In genomic region chr1:74092242-74092641, GRCm38 (mm10) we compare ENCODE assay signal across 9 mouse cellular contexts. TPM values are rescaled to one million over a fixed set of nuclear protein-coding genes. Genes with fewer than 3 reads are reported as not detected.
A peak's percentile ranks its signal among the peaks of the same experiment; 100 is the strongest.
DNase-seq lines count a peak whose midpoint lies in the region; ATAC-seq and TF ChIP-seq lines count a peak whose summit lies in the region.
"Had no signal": no experiment of that assay in that cellular context is flagged by ENCODE, and none has a peak within 500 bp of the region (broad histone marks: within the 10 kb centered on the region; RNA-seq: fewer than 3 reads in every experiment).

No protein-coding gene starts in this region.

- H3K36me3 ChIP-seq in forebrain, embryonic 14.5 days (ENCODE audit: control insufficient read depth, insufficient read depth, low read length), result no peaks in the 10 kb centered on the region
- H3K36me3 ChIP-seq in forebrain, embryonic 15.5 days, result no peaks in the 10 kb centered on the region
- H3K36me3 ChIP-seq in heart, adult 2 months (ENCODE audit: control insufficient read depth, insufficient read depth, low read length), result no peaks in the 10 kb centered on the region
- H3K36me3 ChIP-seq in limb, embryonic 14.5 days (ENCODE audit: control insufficient read depth, insufficient read depth, low read length), result no peaks in the 10 kb centered on the region

- no peak for TF ChIP-seq POLR2A in heart, adult 2 months (IDR thresholded peaks at IDR 0.05; ENCODE audit: insufficient read depth, low read depth, low read length)
- no peak for TF ChIP-seq POLR2A in limb, embryonic 14.5 days (IDR thresholded peaks at IDR 0.05; ENCODE audit: borderline replicate concordance, extremely low read depth, insufficient read depth, insufficient read length)

- H3K27ac ChIP-seq in forebrain, embryonic 14.5 days (ENCODE audit: low read depth, low read length), result no peak overlapping the region
- H3K27ac ChIP-seq in forebrain, embryonic 15.5 days (replicated peaks), result no peak overlapping the region
- H3K27ac ChIP-seq in heart, adult 2 months, result peak overlapping the region; percentile 15; the same call in 1 of the 2 replicates
- peak overlapping the region; percentile 96 for H3K27ac ChIP-seq in limb, embryonic 14.5 days (replicated peaks; ENCODE audit: low read depth, low read length)
- H3K27ac ChIP-seq: macrophage had no signal

- H3K79me2 ChIP-seq in heart, adult 2 months (replicated peaks; ENCODE audit: control insufficient read depth, insufficient read depth, low read length), result no peaks in the 10 kb centered on the region

- H3K4me2 ChIP-seq in forebrain, embryonic 14.5 days (ENCODE audit: low read length), result no peak overlapping the region
- no peak overlapping the region for H3K4me2 ChIP-seq in forebrain, embryonic 15.5 days (replicated peaks)
- H3K4me2 ChIP-seq in limb, embryonic 14.5 days (replicated peaks; ENCODE audit: low read depth, low read length, severe bottlenecking), result peak overlapping the region; percentile 75; the same call in 1 of the 2 replicates

- 61% methylated on average over 10 of the region's 10 CpGs for WGBS in forebrain, embryonic 14.5 days
- 65% methylated on average over 10 of the region's 10 CpGs for WGBS in forebrain, embryonic 15.5 days
- 46% methylated on average over 10 of the region's 10 CpGs for WGBS in heart, adult 2 months
- 34% methylated on average over 10 of the region's 10 CpGs for WGBS in limb, embryonic 14.5 days

- peak; percentile 29; the same call in 1 of the 2 replicates for ATAC-seq in forebrain, embryonic 14.5 days
- no peak for ATAC-seq in forebrain, embryonic 15.5 days (replicated peaks)
- ATAC-seq in limb, embryonic 14.5 days (ENCODE audit: low FRiP score, low read depth), result peak; percentile 13

- H3K4me1 ChIP-seq in forebrain, embryonic 14.5 days (ENCODE audit: control insufficient read depth, insufficient read depth, low read length), result peaks cover 9% of the 10 kb centered on the region
- peaks cover 21% of the 10 kb centered on the region for H3K4me1 ChIP-seq in forebrain, embryonic 15.5 days
- peaks cover 10% of the 10 kb centered on the region for H3K4me1 ChIP-seq in heart, adult 2 months (ENCODE audit: control insufficient read depth, insufficient read depth, low read length)
- H3K4me1 ChIP-seq in limb, embryonic 14.5 days (ENCODE audit: control insufficient read depth, insufficient read depth, low read length), result peaks cover 62% of the 10 kb centered on the region

- no peak overlapping the region for H3K4me3 ChIP-seq in forebrain, embryonic 14.5 days (ENCODE audit: low read depth, low read length)
- no peak overlapping the region for H3K4me3 ChIP-seq in forebrain, embryonic 15.5 days
- H3K4me3 ChIP-seq in heart, adult 2 months, result no peak overlapping the region
- H3K4me3 ChIP-seq in limb, embryonic 14.5 days (replicated peaks; ENCODE audit: low read length), result no peak overlapping the region

- no peak for TF ChIP-seq EP300 in heart, adult 2 months (IDR thresholded peaks at IDR 0.05; ENCODE audit: insufficient read depth, low read depth, low read length)

- no peak for TF ChIP-seq CTCF in heart, adult 2 months (IDR thresholded peaks at IDR 0.05)

- H3K27me3 ChIP-seq in forebrain, embryonic 14.5 days (replicated peaks; ENCODE audit: control insufficient read depth, insufficient read depth, low read length), result 0 out of 2 replicates have a peak, but pooled peaks cover 4% of the 10 kb centered on the region
- no peaks in the 10 kb centered on the region for H3K27me3 ChIP-seq in forebrain, embryonic 15.5 days
- H3K27me3 ChIP-seq in heart, adult 2 months (ENCODE audit: control insufficient read depth, insufficient read depth, low read length), result no peaks in the 10 kb centered on the region
- H3K27me3 ChIP-seq in limb, embryonic 14.5 days (ENCODE audit: control insufficient read depth, insufficient read depth, low read length), result peaks cover 5% of the 10 kb centered on the region; the same call in 1 of the 2 replicates

- no peak overlapping the region for H3K9ac ChIP-seq in forebrain, embryonic 14.5 days (ENCODE audit: low read length)
- H3K9ac ChIP-seq in forebrain, embryonic 15.5 days (replicated peaks), result no peak overlapping the region
- no peak overlapping the region for H3K9ac ChIP-seq in heart, adult 2 months (ENCODE audit: low read depth, low read length)
- H3K9ac ChIP-seq in limb, embryonic 14.5 days (ENCODE audit: low read depth, low read length, severe bottlenecking), result no peak overlapping the region

- DNase-seq in forebrain, embryonic 14.5 days (ENCODE audit: low spot score), result no peak
- DNase-seq in NIH3T3 (ENCODE audit: low read depth), result peak; percentile 87
- DNase-seq in heart, adult 2 months, result peak; percentile 61 to 69
- DNase-seq in limb, embryonic 14.5 days (ENCODE audit: low spot score), result no peak
- no peak for DNase-seq in cerebellum, postnatal 10 days
- no peak for DNase-seq in thymus, postnatal 10 days (ENCODE audit: low spot score in 2 of 2)
- no peak for DNase-seq in natural killer cell, adult 2 months (ENCODE audit: low spot score in 2 of 2)

- intact Hi-C loops in heart, adult 2 months (cut with DNase I), result no loop called here

- no peaks in the 10 kb centered on the region for H3K9me3 ChIP-seq in forebrain, embryonic 14.5 days (replicated peaks; ENCODE audit: control insufficient read depth, low read length)
- no peaks in the 10 kb centered on the region for H3K9me3 ChIP-seq in forebrain, embryonic 15.5 days
- no peaks in the 10 kb centered on the region for H3K9me3 ChIP-seq in limb, embryonic 14.5 days (ENCODE audit: control insufficient read depth, low read length)

RNA-seq across cellular contexts. Expression of gene Tns1, which starts 32.0 kb away (rescaled TPM):
- polyA plus RNA-seq in forebrain, embryonic 14.5 days (2014; fragmentation: Nextera tagmentation; extraction: Ambion mirVana), result 7.7 and 9.4 TPM in 2 replicates
- 6.0 and 7.9 TPM in 2 replicates for polyA plus RNA-seq in forebrain, embryonic 15.5 days (2015; fragmentation: Nextera tagmentation; extraction: Ambion mirVana)
- total RNA-seq in heart, adult 2 months (2021), result 100 to 1,000 TPM; 629 to 748 TPM
- 329 and 365 TPM in 2 replicates for polyA plus RNA-seq in heart, adult 2 months (2012; rRNA removed)
- 38.0 and 67.2 TPM in 2 replicates for polyA plus RNA-seq in limb, embryonic 14.5 days (2012; rRNA removed)
- polyA plus RNA-seq in limb, embryonic 14.5 days (2014; fragmentation: Nextera tagmentation; extraction: Ambion mirVana), result 51.3 and 55.9 TPM in 2 replicates

RNA-seq across cellular contexts. Expression of gene Rufy4, which starts 33.1 kb away (rescaled TPM):
- 0.24 and 0.27 TPM in 2 replicates for polyA plus RNA-seq in forebrain, embryonic 14.5 days (2014; fragmentation: Nextera tagmentation; extraction: Ambion mirVana)
- polyA plus RNA-seq in forebrain, embryonic 15.5 days (2015; fragmentation: Nextera tagmentation; extraction: Ambion mirVana), result 0.13 and 0.14 TPM in 2 replicates
- 1 to 10 TPM; 1.1 to 1.2 TPM for total RNA-seq in heart, adult 2 months (2021)
- 0.59 and 1.0 TPM in 2 replicates for polyA plus RNA-seq in heart, adult 2 months (2012; rRNA removed)
- 0.65 and 0.72 TPM in 2 replicates for polyA plus RNA-seq in limb, embryonic 14.5 days (2012; rRNA removed)
- 0.46 and 0.48 TPM in 2 replicates for polyA plus RNA-seq in limb, embryonic 14.5 days (2014; fragmentation: Nextera tagmentation; extraction: Ambion mirVana)
- polyA plus RNA-seq: macrophage had no signal

Comparison
In these comparisons a context has a peak if more than half of its experiments do, and no peak if none do; other contexts are left out.
1. DNase-seq: peak in NIH3T3 (single experiment) and heart, adult 2 months (2 of 2); none in forebrain, embryonic 14.5 days (single experiment), limb, embryonic 14.5 days (single experiment), cerebellum, postnatal 10 days (0 of 2), thymus, postnatal 10 days (0 of 2) and natural killer cell, adult 2 months (0 of 2).
2. H3K27ac ChIP-seq: peak in heart, adult 2 months (single experiment) and limb, embryonic 14.5 days (single experiment); none in forebrain, embryonic 14.5 days (single experiment) and forebrain, embryonic 15.5 days (single experiment).